Mouse (Mus musculus): Measurements from ENCODE around the gene Zfp579.

The Zfp579 gene

GRCm38 (mm10) chr7:4957361-4957760 is 38.6 kb downstream of the Zfp579 start:
- no peak for DNase-seq (ENCODE audit: low read depth, low spot score)

- no peak for DNase-seq (ENCODE audit: low read depth, low spot score)
These were observed 42.0 kb downstream of the Zfp579 start for GRCm38 (mm10) chr7:4953815-4954445.

- no peak for DNase-seq (ENCODE audit: low read depth, low spot score)
These were observed 45.2 kb downstream of the Zfp579 start for GRCm38 (mm10) chr7:4950561-4951342.

GRCm38 (mm10) chr7:4948386-4948785 is 47.6 kb downstream of the Zfp579 start:
- DNase-seq (ENCODE audit: low read depth, low spot score), result no peak

GRCm38 (mm10) chr7:4947855-4948254 is 48.1 kb downstream of the Zfp579 start:
- DNase-seq (ENCODE audit: low read depth, low spot score), result no peak

GRCm38 (mm10) chr7:4943223-4943815 is 52.6 kb downstream of the Zfp579 start:
- peak; percentile 84 for DNase-seq (ENCODE audit: low read depth, low spot score)

GRCm38 (mm10) chr7:4942673-4943072 is 53.3 kb downstream of the Zfp579 start:
- DNase-seq (ENCODE audit: low read depth, low spot score), result no peak

GRCm38 (mm10) chr7:4940068-4940479 is 55.9 kb downstream of the Zfp579 start:
- peak; percentile 77 for DNase-seq (ENCODE audit: low read depth, low spot score)

- no peak for DNase-seq (ENCODE audit: low read depth, low spot score)
These were observed 57.5 kb downstream of the Zfp579 start for GRCm38 (mm10) chr7:4938456-4938855.

- no peak for DNase-seq (ENCODE audit: low read depth, low spot score)
These were observed 58.6 kb downstream of the Zfp579 start for GRCm38 (mm10) chr7:4937392-4937791.

GRCm38 (mm10) chr7:4936832-4937231 is 59.1 kb downstream of the Zfp579 start:
- DNase-seq (ENCODE audit: low read depth, low spot score), result no peak

- DNase-seq (ENCODE audit: low read depth, low spot score), result no peak
These were observed 61.6 kb downstream of the Zfp579 start for GRCm38 (mm10) chr7:4934160-4934914.

All from WW6 (cell line).